Mouse (Mus musculus): ENCODE measurements around the gene Retsat.

- TF ChIP-seq CTCF (IDR thresholded peaks at IDR 0.05; ENCODE audit: borderline replicate concordance, insufficient read depth, low read depth, low read length) (no peak), POLR2A (IDR thresholded peaks at IDR 0.05; ENCODE audit: borderline replicate concordance, insufficient read depth, low read length) (no peak)
Measured at GRCm38 (mm10) chr6:72562486-72562885, 35.8 kb upstream of the Retsat start.

Measured in cerebellum, adult 2 months (tissue).